Mouse (Mus musculus): ENCODE results near the gene Icam4. TPM values are rescaled to one million over a fixed set of nuclear protein-coding genes. Genes with fewer than 3 reads are reported as not detected.
"Not testable (repeated sequence)": the region's sequence is repeated elsewhere in the genome, so short reads cannot be mapped to it uniquely, and the experiment has no call there.

The Icam4 gene
- total RNA-seq, 2 experiments from 2014 or later: 3.7 to 7.8 TPM

- ATAC-seq (replicated peaks; ENCODE audit: poor library complexity): not testable (repeated sequence)
These were observed 18.1 kb upstream of the Icam4 start for GRCm38 (mm10) chr9:21010939-21011541.

- ATAC-seq (replicated peaks; ENCODE audit: poor library complexity): 0 out of 2 replicates have a peak, but pooled peaks have one; percentile 7
These were observed 17.3 kb upstream of the Icam4 start for GRCm38 (mm10) chr9:21011846-21012312.

- ATAC-seq (replicated peaks; ENCODE audit: poor library complexity): no peak
These were observed 16.8 kb upstream of the Icam4 start for GRCm38 (mm10) chr9:21012368-21012767.

- peak; percentile 68 for ATAC-seq (replicated peaks; ENCODE audit: poor library complexity)
These were observed 14.2 kb upstream of the Icam4 start for GRCm38 (mm10) chr9:21014691-21015570.

- peak; percentile 43 for ATAC-seq (replicated peaks; ENCODE audit: poor library complexity)
These were observed 13.5 kb upstream of the Icam4 start, which contains the start of gene Icam1 for GRCm38 (mm10) chr9:21015571-21016130. Gene Icam1 (plus strand): TSS chr9:21015985.

- no peak for ATAC-seq (replicated peaks; ENCODE audit: poor library complexity)
These were observed 12.6 kb upstream of the Icam4 start for GRCm38 (mm10) chr9:21016331-21017176.

- ATAC-seq (replicated peaks; ENCODE audit: poor library complexity): no peak
These were observed 12.0 kb upstream of the Icam4 start for GRCm38 (mm10) chr9:21017177-21017575.

GRCm38 (mm10) chr9:21018600-21018999, 10.6 kb upstream of the Icam4 start:
- no peak for ATAC-seq (replicated peaks; ENCODE audit: poor library complexity)

GRCm38 (mm10) chr9:21021363-21021762, 7.8 kb upstream of the Icam4 start:
- ATAC-seq (replicated peaks; ENCODE audit: poor library complexity): no peak

GRCm38 (mm10) chr9:21022288-21022687, 6.9 kb upstream of the Icam4 start:
- no peak for ATAC-seq (replicated peaks; ENCODE audit: poor library complexity)

GRCm38 (mm10) chr9:21022726-21023125, 6.4 kb upstream of the Icam4 start:
- no peak for ATAC-seq (replicated peaks; ENCODE audit: poor library complexity)

- ATAC-seq (replicated peaks; ENCODE audit: poor library complexity): no peak
These were observed 3.8 kb upstream of the Icam4 start for GRCm38 (mm10) chr9:21025258-21025810.

- no peak for ATAC-seq (replicated peaks; ENCODE audit: poor library complexity)
These were observed 2.3 kb upstream of the Icam4 start for GRCm38 (mm10) chr9:21026849-21027248.

GRCm38 (mm10) chr9:21027774-21028290, 1.3 kb upstream of the Icam4 start:
- no peak for ATAC-seq (replicated peaks; ENCODE audit: poor library complexity)

- no peak for ATAC-seq (replicated peaks; ENCODE audit: poor library complexity)
These were observed 538 bp upstream of the Icam4 start for GRCm38 (mm10) chr9:21028560-21029110.

GRCm38 (mm10) chr9:21030055-21030600, 955 bp downstream of the Icam4 start:
- ATAC-seq (replicated peaks; ENCODE audit: poor library complexity): 0 out of 2 replicates have a peak, but pooled peaks have one; percentile 3

- ATAC-seq (replicated peaks; ENCODE audit: poor library complexity): peak; percentile 60
These were observed 1.6 kb downstream of the Icam4 start for GRCm38 (mm10) chr9:21030781-21031250.

- ATAC-seq (replicated peaks; ENCODE audit: poor library complexity): peak; percentile 15
These were observed 2.2 kb downstream of the Icam4 start for GRCm38 (mm10) chr9:21031251-21031895.

- ATAC-seq (replicated peaks; ENCODE audit: poor library complexity): no peak
These were observed 2.8 kb downstream of the Icam4 start, which contains the start of gene Icam5 for GRCm38 (mm10) chr9:21031896-21032351. Gene Icam5 (plus strand): TSS chr9:21032073.
